Mouse (Mus musculus) embryo, embryonic 10.5 days (tissue): Measurements from ENCODE around the gene Hsd17b11.
A peak's percentile ranks its signal among the peaks of the same experiment; 100 is the strongest.

Experiments
- DNase-seq: peaks from one replicate; pipeline ENCODE4 v3.0.0-alpha.2; 2015; ENCODE audit warnings: low spot score

The Hsd17b11 gene

DNA sequence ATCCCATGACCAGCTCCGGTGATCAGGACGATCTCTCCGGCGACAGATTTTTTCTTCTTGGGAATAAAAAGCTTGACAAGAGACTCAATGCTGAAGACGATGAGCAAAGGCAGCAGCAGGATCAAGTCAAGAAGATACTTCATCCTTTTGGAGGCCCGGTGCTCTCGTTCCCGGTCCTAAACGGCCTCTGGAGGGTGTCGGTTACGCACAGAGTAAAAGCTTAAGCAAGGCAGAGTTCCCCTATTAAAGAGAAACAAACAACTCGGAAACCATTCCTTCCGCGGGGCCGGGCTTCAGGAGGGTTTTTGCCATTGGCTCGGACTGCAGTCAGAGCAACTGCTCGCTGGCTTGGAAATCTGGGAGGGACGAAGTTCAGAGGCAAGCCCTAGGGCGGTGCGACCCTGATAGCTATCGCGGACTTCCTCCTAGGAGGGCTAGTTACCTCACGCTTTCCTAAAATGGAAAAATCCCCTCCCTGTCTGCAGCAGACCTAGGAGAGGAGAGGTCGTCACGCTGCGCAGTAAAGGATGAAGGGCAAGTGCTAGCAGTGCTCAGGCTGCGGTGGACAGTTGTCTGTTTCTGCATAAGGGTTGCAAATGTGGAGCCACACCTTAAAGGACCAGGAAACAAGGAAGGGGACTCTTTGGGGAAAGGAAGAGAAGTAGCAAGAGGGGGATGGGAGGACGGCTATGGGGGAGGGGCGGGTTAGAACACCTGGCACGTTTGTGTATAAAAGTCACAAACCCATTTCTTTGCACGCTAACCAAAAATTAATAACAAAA, at the start of gene Hsd17b11:
TSS of gene Hsd17b11 (minus strand) at position 323 of the 782 bp plus-strand sequence.
- DNase-seq = peak; percentile 90

DNA sequence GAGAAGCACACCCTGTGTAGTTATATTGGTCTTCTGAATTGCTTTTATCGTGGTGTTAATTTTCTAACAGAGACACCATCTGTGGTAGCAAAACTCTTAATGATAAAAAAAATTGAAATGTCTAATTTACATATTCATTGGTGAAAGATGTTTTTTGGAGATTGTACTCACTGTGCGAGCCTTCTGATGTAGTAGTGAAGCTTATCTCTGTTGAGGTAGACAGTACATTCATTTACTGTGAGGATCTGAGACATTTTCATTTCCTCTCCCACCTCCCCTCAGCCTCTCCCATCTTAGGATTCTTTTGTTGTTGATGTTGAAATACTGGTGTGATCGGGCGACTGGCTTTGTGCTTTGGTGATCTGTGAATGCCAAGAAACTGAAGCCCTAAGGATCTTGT, 49.3 kb upstream of the Hsd17b11 start:
- DNase-seq = no peak

DNA sequence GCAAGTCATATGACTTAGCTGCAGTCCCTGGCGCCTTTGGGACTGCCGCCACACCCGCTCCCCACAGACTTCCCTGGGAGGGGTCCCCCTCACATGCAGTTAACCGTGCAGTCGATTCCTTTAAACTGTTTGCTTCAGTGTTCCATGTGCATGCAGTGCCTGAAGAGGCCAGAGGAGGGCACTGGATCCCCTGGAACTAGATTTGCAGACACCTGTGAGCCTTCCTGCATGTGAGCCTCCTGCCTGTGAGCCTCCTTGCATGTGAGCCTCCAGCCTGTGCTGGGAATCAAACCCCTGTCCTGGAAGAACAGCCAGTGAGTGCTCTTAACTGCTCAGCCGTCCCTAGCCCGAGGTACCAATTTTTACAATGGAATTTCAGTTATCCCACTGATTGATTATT, 47.0 kb upstream of the Hsd17b11 start:
- DNase-seq = peak; percentile 60

DNA sequence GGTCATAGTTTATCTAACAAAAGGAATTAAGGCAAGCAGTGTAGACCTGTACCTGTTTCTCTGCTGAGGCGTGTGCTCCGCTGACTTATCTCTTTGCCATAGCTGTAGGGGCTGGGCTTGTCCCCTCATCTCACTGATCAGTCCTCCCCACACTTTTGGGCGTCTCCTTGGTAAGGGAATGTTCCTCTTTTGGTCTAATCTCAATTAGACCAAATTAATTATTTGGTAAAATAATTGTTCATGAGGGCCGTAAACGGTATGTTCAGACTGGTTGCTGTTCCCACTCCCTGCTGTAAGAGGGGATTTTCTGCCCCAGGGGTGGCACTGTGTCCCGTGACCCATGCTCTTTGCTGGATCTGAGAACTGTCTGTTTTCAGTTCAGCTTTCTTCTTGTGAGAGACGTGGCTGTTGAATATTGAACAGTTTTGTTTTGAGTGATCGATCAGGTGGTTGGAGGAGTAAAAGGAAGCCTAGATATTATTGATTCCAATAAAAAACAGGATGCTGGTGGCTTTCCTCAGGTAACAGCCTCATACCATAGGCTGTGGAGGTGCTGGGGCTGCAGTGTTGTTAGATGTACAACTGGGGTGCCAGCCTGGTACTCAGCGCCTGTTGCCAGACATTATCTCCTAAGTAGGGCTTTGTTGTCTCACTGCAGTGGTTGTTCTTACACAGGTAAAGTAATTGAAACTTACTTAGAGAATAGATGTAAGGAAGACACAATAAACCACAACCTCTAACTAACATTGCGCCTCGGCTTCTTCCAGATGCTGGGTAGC, 41.2 kb upstream of the Hsd17b11 start:
- no peak for DNase-seq

DNA sequence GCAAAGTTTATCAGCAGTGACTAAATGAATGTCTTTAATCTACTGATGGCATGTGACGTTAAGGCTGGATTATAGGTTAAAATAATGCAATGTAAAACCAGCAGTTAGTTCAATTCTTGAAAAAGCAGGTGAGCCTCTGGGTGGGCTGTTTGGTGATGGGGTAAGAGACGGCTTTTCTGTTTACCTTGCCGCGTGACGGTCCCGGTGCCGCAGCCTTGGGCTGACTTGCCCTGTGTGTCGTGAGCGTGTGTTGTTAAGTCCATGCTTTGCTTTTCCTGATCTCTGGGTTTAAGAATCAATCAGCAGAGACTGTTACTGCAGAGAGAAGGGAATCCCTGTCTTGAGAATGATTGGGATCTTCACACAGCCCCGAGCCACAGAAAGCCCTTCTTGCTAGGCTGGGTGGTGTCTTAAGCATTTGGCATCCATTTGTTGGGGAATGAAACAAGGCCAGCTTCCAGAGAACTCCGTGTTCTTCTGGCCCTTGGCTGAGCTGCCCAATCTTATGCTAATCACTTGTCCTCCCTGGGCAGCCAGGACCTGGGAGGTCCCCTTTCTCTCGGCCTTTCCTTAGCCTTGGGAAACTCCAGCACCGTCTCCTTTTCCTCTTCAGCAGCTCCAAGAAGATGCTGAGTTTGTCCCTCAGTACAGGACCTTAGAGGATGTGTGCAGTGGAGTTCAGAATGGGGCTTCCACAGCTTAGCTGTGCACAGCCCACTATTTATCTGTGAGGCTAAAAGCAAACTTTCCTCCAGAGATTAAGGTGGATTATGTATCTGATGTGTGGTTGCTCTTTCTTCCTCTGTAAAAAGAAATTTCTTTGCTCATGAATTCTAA, 40.4 kb upstream of the Hsd17b11 start:
- no peak for DNase-seq

DNA sequence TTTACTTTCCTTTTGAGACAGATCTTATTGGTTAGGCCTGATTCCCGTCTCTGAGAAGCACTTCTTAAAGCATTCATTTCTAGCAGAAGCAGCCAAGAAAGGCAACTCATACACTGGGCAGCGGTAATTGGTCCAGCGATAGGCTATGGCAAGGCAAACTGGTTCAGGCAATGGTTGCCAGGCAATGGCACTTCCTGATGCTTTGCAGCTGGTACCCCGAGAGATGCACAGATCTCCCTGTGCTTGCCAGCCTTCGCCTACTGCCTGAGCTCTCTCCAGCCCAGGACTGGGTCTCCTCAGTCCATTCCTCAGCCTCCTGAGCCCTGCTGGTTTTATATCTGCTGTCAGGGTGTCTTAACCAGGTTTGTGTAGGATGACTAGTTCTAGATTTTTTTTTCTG, 38.7 kb upstream of the Hsd17b11 start:
- DNase-seq = no peak

DNA sequence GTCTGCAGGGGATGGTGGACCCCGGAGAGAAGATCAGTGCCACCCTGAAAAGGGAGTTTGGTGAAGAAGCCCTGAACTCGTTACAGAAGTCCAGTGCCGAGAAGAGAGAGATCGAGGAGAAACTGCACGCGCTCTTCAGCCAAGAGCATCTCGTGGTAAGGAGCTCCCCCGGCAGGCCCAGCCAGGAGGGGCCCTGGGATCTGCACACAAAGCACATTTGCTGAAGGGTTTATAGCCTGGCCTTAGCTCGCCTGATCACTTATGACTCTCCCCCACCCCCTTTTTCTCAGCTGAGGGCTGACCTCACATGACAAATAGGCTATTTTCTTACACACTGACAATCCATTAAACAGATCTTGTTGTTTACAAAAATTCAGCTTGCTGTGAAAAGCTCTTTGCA, 37.9 kb upstream of the Hsd17b11 start:
- DNase-seq = no peak

DNA sequence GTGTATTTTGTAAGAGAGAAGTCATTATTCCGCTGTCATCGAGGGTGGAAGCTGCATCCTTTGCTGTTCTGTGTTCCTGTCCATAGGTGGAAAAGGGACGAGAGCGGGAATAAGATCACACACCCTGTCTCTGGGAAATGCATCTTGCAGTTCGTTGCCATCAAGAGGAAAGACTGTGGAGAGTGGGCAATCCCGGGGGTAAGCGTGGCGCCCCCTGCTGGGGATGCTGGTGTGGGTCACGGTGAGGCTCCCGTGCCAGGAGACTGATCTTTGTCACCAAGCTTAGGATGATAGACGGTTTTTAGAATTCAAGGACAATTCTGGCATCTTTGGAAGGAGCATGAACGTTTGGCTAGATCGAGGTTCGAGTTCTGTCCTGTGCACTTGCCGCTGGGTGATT, 36.3 kb upstream of the Hsd17b11 start:
- peak; percentile 40 for DNase-seq

DNA sequence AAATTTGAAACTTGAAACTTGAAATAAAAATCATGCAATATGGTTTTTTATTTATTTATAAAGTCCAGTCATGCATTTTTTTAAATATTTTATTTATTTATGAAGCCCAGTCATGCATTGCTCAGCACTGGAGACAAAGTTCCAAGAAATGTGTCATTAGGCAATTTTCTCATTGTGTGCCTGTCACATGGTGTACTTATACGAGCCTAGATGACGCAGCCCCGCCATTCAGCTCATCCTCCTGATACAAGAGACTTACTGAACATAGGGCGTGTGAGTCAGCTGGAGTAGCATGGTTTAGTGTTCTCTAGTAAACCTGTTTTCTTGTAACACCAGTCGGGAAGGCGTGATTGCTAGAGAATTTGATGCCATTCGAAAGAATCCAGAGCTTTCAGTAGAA, 34.6 kb upstream of the Hsd17b11 start:
- no peak for DNase-seq

DNA sequence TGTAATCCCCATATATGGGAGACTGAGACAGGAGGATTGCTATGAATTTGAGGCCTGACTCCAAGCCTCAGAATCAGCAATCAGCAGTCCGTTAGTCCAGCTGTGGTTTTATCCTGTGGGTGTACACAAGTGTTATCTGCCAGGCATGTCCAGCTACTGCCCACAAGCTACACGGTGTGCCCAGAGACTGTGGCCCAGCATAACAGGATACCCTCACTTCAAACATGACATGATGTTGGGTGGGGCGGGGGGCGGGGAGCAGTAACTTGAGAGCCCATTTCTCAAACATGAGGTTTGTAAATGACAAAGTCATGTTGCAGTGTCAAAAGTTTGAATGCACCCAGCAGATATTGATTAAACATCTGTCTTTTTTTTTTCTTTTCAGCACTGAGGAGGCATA, 34.1 kb upstream of the Hsd17b11 start:
- DNase-seq = no peak

DNA sequence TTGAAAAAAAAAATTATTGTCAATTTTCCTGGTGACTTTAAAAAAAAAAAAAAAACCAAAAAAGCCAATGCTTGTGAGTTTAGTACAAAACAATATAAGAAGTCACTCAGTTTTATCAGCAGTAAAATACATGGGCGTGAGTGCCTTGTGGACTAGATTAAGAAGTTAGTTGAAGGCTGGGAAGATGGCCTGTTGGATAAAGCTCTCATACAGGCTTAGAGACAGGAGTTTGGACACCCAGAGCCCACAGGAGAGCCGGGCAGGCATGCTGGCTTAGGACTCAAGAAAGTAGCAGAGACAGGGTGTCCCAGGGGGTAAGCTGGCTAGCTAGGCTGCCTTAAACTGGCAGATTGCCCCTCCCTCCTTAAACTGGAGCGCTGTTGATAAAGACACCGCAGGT, 33.2 kb upstream of the Hsd17b11 start:
- no peak for DNase-seq

DNA sequence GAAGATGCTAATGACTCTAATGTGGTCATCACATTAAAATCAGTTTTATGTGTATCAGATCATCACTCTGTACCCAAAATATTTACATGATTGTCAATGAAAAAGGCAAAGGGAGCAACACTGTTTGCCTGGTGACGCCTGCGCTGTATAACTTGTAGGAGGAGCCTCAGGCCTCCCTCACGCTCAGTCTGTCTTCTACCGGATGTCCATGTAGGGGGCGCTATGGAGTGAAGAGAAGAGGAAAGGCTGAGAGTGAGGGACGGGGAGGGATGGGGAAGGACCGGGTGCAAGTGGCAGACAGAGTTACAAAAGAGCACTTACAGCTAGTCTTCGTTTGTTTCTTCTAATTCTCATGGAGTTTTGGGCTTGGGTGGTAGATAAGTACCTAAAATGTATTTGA, 31.2 kb upstream of the Hsd17b11 start:
- DNase-seq = peak; percentile 53

DNA sequence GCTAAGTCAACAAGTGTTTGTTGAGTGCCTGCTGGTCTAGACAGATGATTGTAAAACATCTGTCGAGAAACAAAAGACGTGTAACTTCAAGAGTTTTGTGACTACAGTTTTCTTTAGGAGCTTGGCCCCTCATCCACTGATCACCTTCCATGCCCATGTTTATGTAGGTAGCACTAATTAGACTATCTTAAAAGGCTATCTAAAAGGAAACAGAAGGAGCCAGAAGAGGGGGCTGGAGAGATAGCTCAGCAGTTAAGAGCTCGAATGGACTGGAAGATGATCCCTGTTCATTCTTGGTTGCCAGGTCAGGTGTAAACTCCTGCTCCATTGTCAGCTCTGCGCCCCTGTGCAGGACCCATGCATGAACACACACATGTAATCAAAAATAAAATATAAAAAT, 26.4 kb upstream of the Hsd17b11 start:
- peak; percentile 25 for DNase-seq

DNA sequence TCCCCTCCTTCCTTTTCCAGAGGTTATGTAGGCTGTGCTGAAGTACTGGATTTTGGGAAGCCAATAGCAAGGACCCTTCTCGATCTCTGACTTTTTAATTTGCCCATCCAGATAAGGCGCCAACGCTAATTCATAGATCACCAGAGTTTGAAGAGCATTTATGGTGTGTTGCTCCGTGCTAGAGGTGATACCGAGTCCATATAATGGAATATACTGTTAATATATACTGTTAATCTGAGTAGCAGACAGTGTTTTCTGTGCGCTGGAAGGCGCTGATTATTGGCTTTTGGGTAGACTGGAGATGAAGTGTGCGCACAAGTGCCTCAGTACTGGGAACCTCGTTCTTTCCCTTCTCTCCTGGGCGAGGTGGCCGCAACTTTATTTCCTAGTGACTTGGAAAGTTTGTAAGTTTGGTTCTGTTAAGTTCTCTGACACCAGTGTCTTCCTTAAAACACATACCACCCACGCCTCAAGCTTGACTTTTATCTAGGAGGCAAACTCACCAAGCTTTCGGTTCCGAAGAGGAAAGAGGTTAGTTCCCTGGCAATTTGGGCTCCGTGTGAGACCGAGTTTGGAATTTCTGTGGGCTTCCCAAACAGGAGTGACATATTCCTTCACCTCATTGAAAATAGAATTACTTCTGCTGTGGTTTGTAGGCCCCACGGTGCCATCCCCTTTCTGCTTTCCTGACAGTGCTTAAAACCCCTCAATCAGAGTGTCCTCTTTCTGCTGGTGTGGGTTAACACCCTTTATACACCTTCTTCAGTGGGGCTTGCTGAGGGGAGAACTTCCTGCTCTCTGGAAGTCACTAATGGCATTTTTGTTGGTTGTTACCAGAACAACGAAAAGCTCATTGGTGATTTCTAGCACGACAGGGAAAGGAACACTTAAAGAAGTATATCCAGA, 25.7 kb upstream of the Hsd17b11 start:
- peak; percentile 44 for DNase-seq

DNA sequence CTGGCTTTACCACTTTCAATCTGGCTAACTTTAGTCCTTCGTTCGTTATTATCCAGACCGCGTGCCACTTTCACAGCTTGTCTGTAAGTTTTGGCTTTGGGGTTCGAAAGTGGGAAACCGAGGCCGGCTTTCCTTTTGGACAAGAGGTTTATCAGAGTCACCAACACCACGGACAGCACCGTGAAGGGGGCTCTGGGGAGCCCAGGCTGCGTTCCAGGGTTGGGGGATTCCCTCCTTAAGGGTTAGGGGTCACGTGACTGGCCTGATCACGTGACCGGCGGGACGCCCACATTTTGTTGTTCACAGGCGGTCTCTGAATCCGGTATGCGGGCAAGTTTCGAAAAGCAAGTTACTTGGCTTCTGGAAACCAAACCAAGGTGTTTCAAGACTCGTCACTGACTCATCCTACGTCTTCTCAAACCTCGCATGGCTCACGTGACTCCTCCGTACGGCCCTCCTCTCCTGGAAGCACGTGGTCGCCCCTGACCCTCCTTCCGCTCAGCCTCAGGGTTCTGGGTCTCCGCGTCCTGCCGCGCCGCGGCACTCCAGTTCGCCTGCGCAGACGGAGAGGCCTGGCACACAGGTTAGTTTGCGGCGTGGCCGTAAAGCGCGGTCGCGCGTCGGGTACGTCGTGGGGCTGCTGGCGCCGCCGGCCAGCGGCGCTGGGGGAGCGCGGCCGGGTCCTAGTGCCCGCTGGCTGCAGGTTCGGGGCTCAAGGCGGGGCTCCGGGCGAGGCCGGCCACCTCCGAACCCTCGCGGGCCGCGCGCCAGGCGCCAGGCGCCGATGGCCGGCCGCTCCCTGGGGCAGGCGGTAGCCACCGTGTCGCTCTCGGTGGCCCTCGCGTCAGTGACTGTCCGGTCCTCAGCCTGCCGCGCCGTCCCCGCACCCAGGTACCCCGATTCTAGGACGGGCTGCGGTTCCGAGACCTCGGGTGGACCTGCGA, 24.8 kb upstream of the Hsd17b11 start, which contains the start of gene Nudt9:
TSS of gene Nudt9 (plus strand) at position 51 of the 944 bp plus-strand sequence.
- DNase-seq = peak; percentile 96

DNA sequence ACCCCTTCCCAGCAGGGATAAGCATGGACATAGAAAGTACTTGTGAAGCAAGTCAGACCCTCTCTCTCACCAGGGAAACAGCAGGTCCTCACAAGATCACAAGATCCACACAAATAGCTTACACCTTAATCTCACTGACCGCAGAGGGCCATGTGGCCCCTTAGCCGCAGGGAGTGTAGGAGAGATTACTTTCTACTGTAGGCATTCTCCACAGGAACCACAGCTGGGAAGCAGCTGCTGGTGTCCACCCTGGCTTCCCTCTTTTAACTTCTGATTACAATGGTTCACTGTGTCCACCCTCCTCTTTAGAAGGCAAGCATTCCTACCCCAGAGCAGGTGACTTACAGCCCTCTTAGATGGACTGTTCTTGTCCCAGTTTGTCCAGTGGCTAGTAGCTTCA, 22.0 kb upstream of the Hsd17b11 start:
- DNase-seq = no peak

DNA sequence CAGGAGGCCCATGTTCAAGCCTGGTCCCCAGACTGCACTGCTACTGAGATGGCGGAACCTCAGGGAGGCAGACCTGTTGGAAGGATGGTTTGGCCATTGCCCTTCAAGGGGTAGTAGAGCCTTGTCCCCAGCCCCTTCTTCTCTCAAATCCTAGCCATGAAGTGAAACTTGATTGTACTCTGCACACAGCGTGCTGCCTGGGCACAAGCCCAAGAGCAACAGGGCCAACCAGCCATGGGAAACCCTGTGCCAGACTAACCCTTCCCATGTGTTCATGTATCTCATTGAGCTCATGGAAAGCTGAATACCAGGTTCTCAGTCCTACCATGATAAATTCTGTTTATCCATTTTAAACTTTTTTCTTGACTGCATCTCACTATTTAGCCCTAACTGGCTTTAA, 21.2 kb upstream of the Hsd17b11 start:
- DNase-seq = no peak

DNA sequence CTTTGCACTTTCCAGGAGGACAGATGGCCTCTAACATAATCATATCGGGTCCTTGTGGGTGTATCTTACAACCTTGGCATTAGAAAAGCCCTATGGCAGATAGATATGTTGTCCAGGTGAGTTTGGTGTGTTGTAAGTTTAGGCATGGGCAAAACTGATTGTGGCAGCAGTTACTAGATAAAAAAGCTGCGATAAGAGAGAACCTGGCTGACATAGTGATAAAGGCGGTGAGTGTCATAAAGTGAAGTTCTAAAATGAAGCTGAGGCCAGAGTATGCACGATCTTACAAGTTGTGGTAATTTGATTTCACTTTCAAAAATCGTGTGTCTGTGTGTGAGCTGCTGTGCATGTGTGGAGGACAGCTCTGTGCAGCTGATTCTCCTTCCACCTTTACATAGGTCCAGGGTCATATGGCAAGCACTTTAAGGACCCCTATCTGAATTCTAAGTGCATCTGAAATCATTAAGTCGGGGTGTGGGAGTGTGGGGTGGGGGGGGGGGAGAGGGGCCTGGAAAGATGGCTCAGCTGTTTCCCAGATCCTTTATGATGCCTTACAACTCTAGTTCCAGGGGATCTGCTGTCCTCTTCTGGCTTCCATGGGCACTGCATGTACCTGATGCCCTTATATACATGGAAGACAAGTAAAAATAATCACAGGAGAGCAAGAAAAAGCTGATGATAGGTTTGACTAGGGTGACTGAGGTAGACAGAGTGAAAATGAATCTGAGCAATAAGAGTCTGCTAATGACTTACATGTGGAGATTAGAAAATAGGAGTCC, 17.6 kb upstream of the Hsd17b11 start:
- DNase-seq = peak; percentile 63

DNA sequence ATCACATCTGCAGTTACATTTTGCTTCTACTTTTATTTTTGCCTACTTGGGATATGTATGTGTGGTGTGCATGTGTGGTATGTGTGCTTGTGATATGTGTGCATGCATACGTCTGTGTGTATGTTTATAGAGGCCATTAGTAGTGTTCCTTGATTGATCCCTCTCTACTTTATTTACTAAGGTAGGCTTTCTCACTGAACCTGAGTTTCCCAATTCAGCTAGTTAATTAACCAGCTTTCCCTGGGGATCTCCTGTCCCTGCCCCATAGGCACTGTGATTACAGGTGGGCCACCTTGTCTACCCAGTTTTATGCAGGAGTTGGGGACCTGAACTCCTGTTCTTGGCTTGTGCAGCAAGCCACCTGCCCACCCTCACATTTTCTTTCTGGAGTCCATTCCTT, 15.0 kb upstream of the Hsd17b11 start:
- no peak for DNase-seq
